Mouse (Mus musculus) embryonic fibroblast, embryonic 13.5 days (primary cell): Measurements from ENCODE around the gene Ifi206. TPM values are rescaled to one million over a fixed set of nuclear protein-coding genes. Genes with fewer than 3 reads are reported as not detected.

Experiments
- H3K27ac ChIP-seq: 2 replicates; pipeline ENCODE4 v1.5.1; 2012; ENCODE audit warnings: low read length, control low read depth, inconsistent platforms; ENCODE audit not compliant: insufficient read depth
- H3K4me1 ChIP-seq: 2 replicates; pipeline ENCODE4 v1.6.1; 2011; ENCODE audit warnings: low read length; ENCODE audit not compliant: control insufficient read depth, insufficient read depth
- H3K4me3 ChIP-seq: 2 replicates; pipeline ENCODE4 v1.5.1; 2011; ENCODE audit warnings: mild to moderate bottlenecking, control low read depth, low read length; ENCODE audit not compliant: insufficient read depth
- CTCF ChIP-seq: IDR thresholded peaks from 2 replicates; pipeline ENCODE4 v1.5.1; 2011; ENCODE audit warnings: mild to moderate bottlenecking, control low read depth, low read length, moderate library complexity, borderline replicate concordance; ENCODE audit not compliant: insufficient read depth
- POLR2A ChIP-seq: IDR thresholded peaks from 2 replicates; pipeline ENCODE4 v1.6.1; 2011; ENCODE audit warnings: low read depth, mild to moderate bottlenecking, control low read depth, low read length, moderate library complexity
- polyA plus RNA-seq: library from polyadenylated mRNA; stranded (reverse); fragments of >200 nt; gene quantifications from 2 replicates; pipeline ENCODE4 v1.2.4, GENCODE M21; 2011; ENCODE audit warnings: low read depth; ENCODE audit not compliant: missing spikeins, insufficient read length

Ifi206 gene
- polyA plus RNA-seq, 1 experiment, result not detected

DNA sequence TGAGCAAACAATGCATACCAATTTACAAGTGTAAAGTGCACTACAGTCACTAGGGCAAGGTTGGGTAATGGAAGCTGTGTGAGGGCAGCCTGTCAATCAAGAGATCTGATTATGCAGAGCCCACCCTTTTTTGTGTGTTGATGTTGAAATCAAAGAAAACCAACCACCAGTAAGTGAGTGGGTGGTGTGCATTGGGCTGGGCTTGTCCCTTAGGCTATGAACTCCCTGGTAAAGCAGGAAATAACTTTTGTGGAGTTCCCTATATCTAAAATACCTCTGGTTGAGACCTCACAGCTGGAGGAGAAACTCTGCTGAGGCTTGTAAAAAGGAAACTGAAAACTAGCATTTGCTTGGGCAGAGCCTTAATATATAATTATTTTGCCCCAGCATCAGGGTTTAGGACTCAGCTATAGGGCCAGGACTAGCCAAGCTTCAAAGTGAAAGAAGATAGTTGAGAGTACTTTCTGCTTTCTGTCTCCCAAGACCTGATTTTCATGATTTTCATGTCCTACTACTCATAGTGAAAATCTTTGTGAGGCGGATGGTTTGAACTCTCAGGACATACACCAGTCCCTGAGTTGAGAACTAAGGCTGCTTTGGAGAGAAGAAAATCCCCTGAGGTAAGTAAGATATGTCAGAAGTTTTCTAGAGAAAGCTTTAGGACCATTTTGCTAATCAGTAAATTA lies 71.8 kb downstream of the Ifi206 start:
- Histone ChIP-seq H3K4me1 (no peaks in the 10 kb centered on the region), H3K27ac (no peak overlapping the region), H3K4me3 (no peak overlapping the region)
- TF ChIP-seq POLR2A (no peak), CTCF (no peak)

- H3K4me1 ChIP-seq, result no peaks in the 10 kb centered on the region
- no peak overlapping the region for H3K4me3 ChIP-seq
- no peak overlapping the region for H3K27ac ChIP-seq
- TF ChIP-seq POLR2A (no peak), CTCF (no peak)
These were observed 72.3 kb downstream of the Ifi206 start for GRCm38 (mm10) chr1:173418516-173418915.

Other genes starting within 250 kb of the Ifi206 start
- gene Olfr418, start 225.0 kb downstream of the Ifi206 start, polyA plus RNA-seq, result not detected in 2 replicates
- not detected in 2 replicates for gene Mptx2, start 213.3 kb downstream of the Ifi206 start, polyA plus RNA-seq
- gene Ackr1, start 157.3 kb downstream of the Ifi206 start, polyA plus RNA-seq, result not detected in 2 replicates
- not detected in 2 replicates for gene Aim2, start 140.2 kb downstream of the Ifi206 start, polyA plus RNA-seq
- gene Cadm3, start 123.3 kb downstream of the Ifi206 start, polyA plus RNA-seq, result 0.65 and 2.1 TPM in 2 replicates
- gene Ifi214, start 44.9 kb upstream of the Ifi206 start, polyA plus RNA-seq, result not detected in 2 replicates
- not detected in 2 replicates for gene Ifi213, start 108.2 kb upstream of the Ifi206 start, polyA plus RNA-seq
- 0.22 TPM in 1 of 2 replicates, not detected in the other for gene Ifi209, start 139.9 kb upstream of the Ifi206 start, polyA plus RNA-seq
- gene Ifi208, start 182.6 kb upstream of the Ifi206 start, polyA plus RNA-seq, result not detected in 2 replicates